Mouse (Mus musculus) thymus, postnatal 25 days (tissue): ENCODE measurements around the gene Ssc4d.

Experiments used
- DNase-seq: peaks from one replicate; pipeline ENCODE4 v3.0.0; 2022

The Ssc4d gene

DNA sequence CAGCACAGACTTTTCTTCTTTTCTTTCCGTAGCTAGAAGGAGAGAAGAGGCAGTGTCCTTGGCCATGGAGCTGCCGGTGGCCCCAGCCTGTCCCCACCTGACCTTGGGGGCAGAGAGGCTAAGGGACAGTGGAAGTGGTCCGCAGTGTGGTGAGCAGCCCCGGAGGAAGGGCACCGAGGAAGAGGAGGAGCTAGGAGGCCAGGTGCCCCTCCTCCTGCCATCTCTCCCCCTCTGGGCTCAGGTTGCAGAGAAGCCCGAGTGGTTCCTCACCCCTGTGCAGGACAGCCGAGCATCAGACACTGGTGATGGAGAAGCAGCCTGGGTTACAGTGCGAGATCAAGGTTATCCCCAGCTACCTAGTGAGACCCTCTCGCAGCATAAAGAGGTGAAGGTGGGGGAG lies at the start of gene Ssc4d:
Ssc4d (minus strand) TSS at position 167 of the 400 bp plus-strand sequence.
- no peak for DNase-seq

DNA sequence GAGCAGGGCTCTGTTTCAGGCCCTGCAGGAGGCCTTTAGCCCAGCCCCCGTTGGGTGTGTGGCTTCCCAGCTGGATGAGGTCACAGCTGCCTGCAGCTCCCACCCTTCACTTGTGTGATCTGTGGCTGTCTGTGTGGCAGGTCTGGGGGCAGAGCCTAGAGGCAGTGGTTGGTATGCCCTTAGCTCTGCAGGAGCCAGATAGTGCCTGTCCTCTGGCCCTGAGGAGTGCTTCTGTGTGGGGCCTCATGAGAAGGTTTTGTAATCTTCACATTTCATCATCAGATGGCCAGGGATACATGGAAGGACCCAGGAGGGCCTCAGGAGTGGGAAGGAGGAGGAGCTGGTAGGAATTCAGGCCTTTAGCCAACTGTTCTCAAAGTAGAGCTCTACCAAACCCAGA lies 45.6 kb upstream of the Ssc4d start:
- no peak for DNase-seq

DNA sequence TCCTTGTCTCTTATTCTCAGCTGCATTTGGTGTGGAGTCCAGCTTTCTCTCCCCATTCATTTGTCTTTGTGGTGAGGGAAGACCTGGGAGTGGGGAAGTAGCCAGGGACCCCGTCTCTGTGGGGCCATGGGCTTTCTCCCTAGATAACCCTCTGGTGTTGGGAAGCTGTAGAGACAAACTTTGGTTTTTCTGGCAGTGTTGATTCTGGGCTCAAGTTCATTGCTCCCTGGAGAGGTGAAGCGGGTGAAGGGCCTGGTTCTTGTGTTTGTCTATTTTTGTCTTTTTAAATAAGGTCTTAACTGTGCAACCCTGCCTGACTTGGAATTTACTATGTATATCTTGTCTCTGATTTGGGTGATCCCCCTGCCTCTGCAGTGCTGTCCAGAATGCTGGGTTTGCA lies 44.4 kb upstream of the Ssc4d start:
- DNase-seq: no peak

DNA sequence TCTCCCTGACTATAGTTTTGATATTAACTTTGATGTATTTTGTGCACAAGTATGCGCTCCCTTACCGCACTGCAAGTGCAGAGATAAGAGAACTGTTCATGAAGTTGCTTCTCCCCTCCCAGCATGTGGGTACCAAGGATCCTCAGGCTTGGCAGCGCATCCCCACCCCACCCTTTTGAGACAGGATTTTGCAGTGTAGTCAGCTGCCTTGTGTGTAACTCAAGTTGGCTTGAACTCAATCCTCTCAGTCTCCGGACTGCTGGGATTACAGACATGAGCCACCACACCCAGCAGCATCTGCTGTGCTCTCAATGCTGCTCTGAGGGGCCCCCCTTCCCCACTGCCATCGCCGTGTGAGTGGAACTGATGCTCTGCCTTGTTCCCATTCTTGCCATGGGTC lies 42.9 kb upstream of the Ssc4d start:
- no peak for DNase-seq

GRCm38 (mm10) chr5:136016014-136016876 lies 41.9 kb upstream of the Ssc4d start:
- no peak for DNase-seq

DNA sequence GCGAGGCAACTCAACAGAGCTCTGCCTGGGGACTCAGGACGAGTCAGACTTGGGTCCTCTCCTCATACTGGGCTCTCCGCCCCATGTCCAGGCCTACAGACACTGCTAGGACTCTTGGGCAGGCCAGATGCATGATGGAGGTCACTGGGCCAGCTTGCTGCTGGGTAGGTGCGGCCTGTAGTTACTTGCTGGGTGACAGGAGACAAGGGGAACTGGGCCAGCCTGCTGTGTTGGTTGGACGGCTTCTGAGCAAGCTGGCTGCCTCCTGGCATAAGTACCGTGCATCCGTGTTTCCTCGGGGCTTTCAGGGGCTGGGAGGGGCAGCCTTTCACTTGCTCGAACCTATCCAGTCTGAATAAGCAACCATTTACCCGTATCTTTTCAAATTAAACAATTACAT lies 41.3 kb upstream of the Ssc4d start:
- DNase-seq: no peak

GRCm38 (mm10) chr5:136014877-136015276 lies 40.5 kb upstream of the Ssc4d start:
- no peak for DNase-seq

- no peak for DNase-seq
Measured at GRCm38 (mm10) chr5:136007745-136008144, 33.4 kb upstream of the Ssc4d start.

DNA sequence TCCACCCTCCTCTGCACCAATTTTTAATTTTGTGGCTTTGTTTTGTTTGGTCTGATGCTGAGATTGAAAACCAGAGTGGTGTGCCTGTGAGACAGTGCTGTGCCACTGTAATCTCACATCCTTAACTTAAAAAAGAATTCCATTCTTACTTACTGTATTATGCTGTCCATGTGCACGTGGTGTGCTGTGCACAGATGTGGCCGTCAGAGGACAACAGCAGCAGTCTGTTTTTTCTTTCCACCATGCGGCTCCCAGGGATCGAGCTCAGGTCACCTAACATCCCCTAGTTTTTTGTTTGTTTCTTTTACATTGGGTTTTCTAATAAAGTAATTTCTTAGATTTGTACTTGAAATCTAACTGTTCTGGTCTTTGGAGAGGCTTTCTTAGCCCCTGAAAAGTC lies 30.2 kb upstream of the Ssc4d start:
- no peak for DNase-seq

DNA sequence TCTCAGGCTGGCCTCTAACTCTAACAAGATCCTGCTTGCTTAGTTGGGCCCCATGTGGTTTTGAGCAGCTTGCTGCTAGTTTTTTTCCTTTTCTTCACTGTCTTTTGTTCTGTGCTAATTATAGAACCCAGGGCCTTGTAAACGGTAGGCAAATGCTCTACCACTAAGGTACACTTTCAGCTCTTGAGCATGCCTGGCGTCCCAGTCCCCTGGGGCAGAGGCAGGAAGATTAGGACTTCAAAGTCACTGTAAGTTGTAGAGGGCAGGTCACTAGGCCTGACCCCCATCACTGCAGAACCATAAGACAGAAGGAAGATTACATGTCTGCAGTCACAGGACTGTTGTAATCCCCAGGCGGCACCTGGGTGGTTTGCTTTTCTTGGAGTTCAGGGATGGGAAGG lies 28.4 kb upstream of the Ssc4d start:
- peak; percentile 42 for DNase-seq

GRCm38 (mm10) chr5:136002325-136002724 lies 28.0 kb upstream of the Ssc4d start:
- no peak for DNase-seq

GRCm38 (mm10) chr5:136001222-136001621 lies 26.9 kb upstream of the Ssc4d start:
- no peak for DNase-seq

DNA sequence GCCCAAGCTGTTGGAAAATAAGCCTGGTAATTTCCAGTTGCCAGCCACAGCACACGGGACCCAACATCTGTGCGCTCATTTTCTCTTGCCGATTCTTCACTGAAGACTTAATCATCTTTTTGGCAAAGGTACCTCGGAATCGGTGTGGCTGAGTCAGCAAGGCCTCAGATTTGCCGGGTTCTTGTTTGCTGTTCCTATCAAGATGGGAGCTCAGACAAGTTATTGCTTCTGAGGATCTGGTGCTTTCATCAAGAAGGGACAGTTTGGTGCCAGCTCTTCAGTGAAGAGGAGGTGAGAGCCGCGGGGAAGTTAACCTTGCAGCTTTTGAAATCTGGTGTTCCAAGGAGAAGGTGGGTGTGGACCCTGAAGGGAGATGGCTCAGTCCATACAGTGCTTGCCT lies 21.8 kb upstream of the Ssc4d start:
- no peak for DNase-seq

GRCm38 (mm10) chr5:135994725-135995687 lies 20.7 kb upstream of the Ssc4d start, which contains the start of gene Dtx2:
Dtx2 (plus strand) TSS chr5:135994800.
- peak; percentile 92 for DNase-seq

GRCm38 (mm10) chr5:135994335-135994724 lies 20.0 kb upstream of the Ssc4d start:
- no peak for DNase-seq

GRCm38 (mm10) chr5:135993381-135993965 lies 19.1 kb upstream of the Ssc4d start:
- DNase-seq: no peak

- peak; percentile 26 for DNase-seq
Measured at GRCm38 (mm10) chr5:135990601-135991000, 16.3 kb upstream of the Ssc4d start.

DNA sequence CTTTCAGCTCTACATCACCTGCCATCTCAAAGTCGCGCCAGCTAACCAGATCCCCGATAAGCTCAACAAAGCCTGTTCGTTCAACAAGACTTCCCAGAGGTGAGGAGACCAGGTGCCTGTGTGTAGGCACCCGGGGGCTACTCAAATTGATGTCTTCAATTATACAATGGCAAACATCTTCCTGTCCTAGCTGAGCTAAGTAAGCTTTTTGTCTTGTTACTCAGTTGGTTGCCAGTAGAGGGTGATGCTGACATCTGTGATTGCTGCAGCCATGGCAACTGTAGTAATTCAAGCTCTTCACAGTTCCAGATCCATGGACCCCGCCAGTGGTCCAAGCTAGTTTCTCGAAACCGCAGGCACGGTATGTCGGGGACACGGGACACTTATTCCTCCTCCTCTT lies 12.9 kb upstream of the Ssc4d start:
- DNase-seq: peak; percentile 24

DNA sequence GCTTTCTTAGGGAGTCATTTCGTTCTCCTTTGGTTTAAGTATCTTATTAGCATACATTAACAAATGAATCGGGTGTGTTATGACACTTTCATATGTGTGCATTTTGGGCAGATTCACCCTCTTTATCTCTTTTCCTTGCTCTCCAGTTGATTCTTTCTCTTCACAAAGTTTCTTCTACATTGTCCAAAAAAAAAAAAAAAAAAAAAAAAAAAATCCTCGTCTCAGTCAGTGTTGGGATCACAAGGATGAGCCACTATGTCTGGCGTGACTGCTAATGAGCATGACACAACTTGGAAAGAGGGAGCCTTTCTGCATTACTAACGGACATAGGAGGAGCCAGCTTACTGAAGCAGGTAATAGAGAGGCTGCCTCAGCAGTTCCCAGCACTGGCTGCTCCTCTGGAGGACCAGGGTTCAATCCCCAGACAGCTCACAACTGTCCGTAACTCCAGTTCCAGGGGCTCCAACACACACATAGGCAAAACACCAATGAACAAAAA lies 10.3 kb upstream of the Ssc4d start:
- DNase-seq: no peak

DNA sequence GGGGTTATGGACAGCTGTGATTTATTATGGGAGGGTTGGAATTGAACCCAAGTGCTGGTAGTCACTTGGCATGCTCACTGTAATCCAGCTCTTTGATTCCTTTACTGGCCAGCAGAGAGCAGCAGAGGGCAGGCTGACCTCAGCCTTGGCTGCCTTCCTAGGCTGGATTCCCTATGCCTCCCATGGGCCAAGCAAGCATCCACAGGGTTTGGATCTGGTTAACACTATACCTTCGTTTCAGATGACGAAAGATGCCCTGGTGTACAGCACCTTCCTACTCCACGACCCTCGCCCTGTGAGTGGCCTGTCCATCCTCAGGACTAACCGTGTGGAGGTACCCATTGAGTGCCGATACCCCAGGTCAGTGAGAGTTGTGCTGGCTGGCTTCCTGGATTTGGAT lies 8.1 kb upstream of the Ssc4d start:
- no peak for DNase-seq

DNA sequence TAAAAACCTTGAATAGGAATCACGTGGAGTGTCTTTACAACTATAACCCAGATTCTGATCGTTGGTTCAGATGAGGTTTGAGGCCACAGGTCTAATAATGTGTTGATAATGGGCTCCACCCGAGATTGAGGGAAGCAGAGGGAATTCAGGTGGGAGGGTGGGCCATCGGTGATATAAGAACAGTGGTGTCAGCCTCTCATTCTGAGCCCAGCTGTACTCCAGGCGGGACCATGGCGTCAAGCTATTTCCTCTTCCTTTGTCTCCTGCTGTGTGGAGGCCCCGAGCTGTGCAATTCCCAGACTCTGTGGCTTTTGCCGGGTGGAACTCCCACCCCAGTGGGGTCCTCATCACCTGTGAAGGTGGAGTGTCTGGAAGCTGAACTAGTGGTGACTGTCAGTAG lies 5.6 kb upstream of the Ssc4d start, which contains the start of gene Zp3:
Zp3 (plus strand) TSS at position 196 of the 400 bp plus-strand sequence.
- DNase-seq: no peak

DNA sequence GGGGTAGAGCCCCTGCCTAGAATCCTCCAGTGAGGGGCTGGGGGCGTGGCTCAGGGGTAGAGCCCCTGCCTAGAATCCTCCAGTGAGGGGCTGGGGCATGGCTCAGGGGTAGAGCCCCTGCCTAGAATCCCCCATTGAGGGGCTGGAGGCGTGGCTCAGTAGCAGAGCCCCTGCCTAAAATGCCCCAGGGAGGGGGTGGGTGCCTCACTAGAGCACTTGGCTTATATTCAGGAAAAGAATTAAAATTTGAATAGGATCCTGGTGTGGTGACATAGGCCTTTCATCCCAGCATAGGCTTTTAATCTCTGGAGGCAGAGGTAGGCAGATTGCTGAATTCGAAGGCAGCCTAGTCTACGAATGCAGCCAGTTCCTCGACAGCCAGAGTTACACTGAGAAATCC lies 5.0 kb upstream of the Ssc4d start:
- no peak for DNase-seq
